Mouse (Mus musculus) limb, embryonic 13.5 days (tissue): ENCODE data around the gene Sez6. TPM values are rescaled to one million over a fixed set of nuclear protein-coding genes. Genes with fewer than 3 reads are reported as not detected.

ENCODE experiments used
- ATAC-seq: fragments of 200-750 bp; cut with Nextera tagmentation; 2 replicates; pipeline ENCODE4 v1.8.0; 2017; ENCODE audit warnings: low read depth, moderate number of reproducible peaks, moderate TSS enrichment; ENCODE audit not compliant: low FRiP score
- H3K27ac ChIP-seq: fragments of 300-500 bp; sonication (generic); 2 replicates; pipeline ENCODE4 v1.5.1; 2015; ENCODE audit warnings: inconsistent platforms, mild to moderate bottlenecking, moderate library complexity
- H3K27me3 ChIP-seq: fragments of 300-500 bp; sonication (generic); 2 replicates; pipeline ENCODE4 v1.6.1; 2015; ENCODE audit warnings: mild to moderate bottlenecking, inconsistent platforms
- H3K36me3 ChIP-seq: fragments of 300-500 bp; sonication (generic); 2 replicates; pipeline ENCODE4 v1.6.1; 2015; ENCODE audit warnings: inconsistent platforms, mild to moderate bottlenecking, moderate library complexity
- H3K4me1 ChIP-seq: fragments of 300-500 bp; sonication (generic); 2 replicates; pipeline ENCODE4 v1.6.1; 2015; ENCODE audit warnings: inconsistent platforms
- H3K4me2 ChIP-seq: fragments of 300-500 bp; sonication (generic); replicated peaks from 2 replicates; pipeline ENCODE4 v1.6.1; 2015; ENCODE audit warnings: inconsistent platforms, mild to moderate bottlenecking, moderate library complexity
- H3K4me3 ChIP-seq: fragments of 300-500 bp; sonication (generic); 2 replicates; pipeline ENCODE4 v1.5.1; 2015; ENCODE audit warnings: moderate library complexity, mild to moderate bottlenecking, inconsistent platforms
- H3K9ac ChIP-seq: fragments of 300-500 bp; sonication (generic); 2 replicates; pipeline ENCODE4 v1.6.1; 2015; ENCODE audit warnings: mild to moderate bottlenecking, inconsistent platforms
- H3K9me3 ChIP-seq: fragments of 300-500 bp; sonication (generic); 2 replicates; pipeline ENCODE4 v1.6.1; 2016; ENCODE audit warnings: inconsistent platforms
- WGBS: fragments of 180-500 bp; shearing (Covaris S2); methylation state at CpG from one replicate; pipeline ENCODE4 v1.1.7; 2015; 5-methylcytosine and 5-hydroxymethylcytosine counted together
- polyA plus RNA-seq: library from polyadenylated mRNA; unstranded; fragments of >200 nt; fragmentation: Nextera tagmentation; extraction: Ambion mirVana; gene quantifications from 2 replicates; pipeline ENCODE4 v1.2.1, GENCODE M21; 2015

The Sez6 gene
- polyA plus RNA-seq, 1 experiment from 2014 or later: 0.18 TPM

- Histone ChIP-seq H3K27me3 (peaks cover 51% of the 10 kb centered on the region), H3K4me2 (0 out of 2 replicates have a peak overlapping the region, but pooled peaks have one; percentile 31), H3K36me3 (no peaks in the 10 kb centered on the region), H3K4me1 (peaks cover 27% of the 10 kb centered on the region), H3K4me3 (no peak overlapping the region), H3K9me3 (no peaks in the 10 kb centered on the region), H3K27ac (no peak overlapping the region), H3K9ac (no peak overlapping the region)
- no peak for ATAC-seq
- 77% methylated on average over 9 of the region's 9 CpGs for WGBS
Observed at GRCm38 (mm10) chr11:77896011-77896410, 34.6 kb upstream of the Sez6 start.

GRCm38 (mm10) chr11:77896480-77896819 lies 34.1 kb upstream of the Sez6 start:
- Histone ChIP-seq H3K27ac (no peak overlapping the region; the same call in 1 of the 2 replicates), H3K9me3 (no peaks in the 10 kb centered on the region), H3K4me3 (0 out of 2 replicates have a peak overlapping the region, but pooled peaks have one; percentile 10), H3K9ac (no peak overlapping the region), H3K27me3 (peaks cover 53% of the 10 kb centered on the region), H3K4me1 (peaks cover 28% of the 10 kb centered on the region), H3K4me2 (peak overlapping the region; percentile 31), H3K36me3 (no peaks in the 10 kb centered on the region)
- no peak for ATAC-seq
- WGBS: 52% methylated on average over 6 of the region's 6 CpGs

GRCm38 (mm10) chr11:77896820-77897805 lies 33.5 kb upstream of the Sez6 start:
- Histone ChIP-seq H3K4me1 (peaks cover 35% of the 10 kb centered on the region), H3K9ac (no peak overlapping the region), H3K27ac (peak overlapping the region; percentile 10; the same call in 1 of the 2 replicates), H3K27me3 (peaks cover 56% of the 10 kb centered on the region), H3K4me2 (peak overlapping the region; percentile 31), H3K36me3 (no peaks in the 10 kb centered on the region), H3K9me3 (no peaks in the 10 kb centered on the region), H3K4me3 (peak overlapping the region; percentile 10; the same call in 1 of the 2 replicates)
- ATAC-seq: no peak
- WGBS: 19% methylated on average over 23 of the region's 23 CpGs

- 91% methylated on average over 3 of the region's 3 CpGs for WGBS
- H3K9ac ChIP-seq: no peak overlapping the region
- H3K9me3 ChIP-seq: no peaks in the 10 kb centered on the region
- H3K4me3 ChIP-seq: no peak overlapping the region
- ATAC-seq: no peak
- peaks cover 56% of the 10 kb centered on the region for H3K27me3 ChIP-seq
- H3K27ac ChIP-seq: no peak overlapping the region
- no peaks in the 10 kb centered on the region for H3K36me3 ChIP-seq
- H3K4me1 ChIP-seq: peaks cover 23% of the 10 kb centered on the region
- H3K4me2 ChIP-seq: no peak overlapping the region
Observed at GRCm38 (mm10) chr11:77900187-77900586, 30.4 kb upstream of the Sez6 start.

GRCm38 (mm10) chr11:77900696-77901095 lies 29.9 kb upstream of the Sez6 start:
- Histone ChIP-seq H3K4me1 (peaks cover 23% of the 10 kb centered on the region), H3K36me3 (no peaks in the 10 kb centered on the region), H3K27ac (no peak overlapping the region), H3K4me3 (no peak overlapping the region), H3K4me2 (no peak overlapping the region), H3K9ac (no peak overlapping the region), H3K27me3 (peaks cover 53% of the 10 kb centered on the region), H3K9me3 (no peaks in the 10 kb centered on the region)
- no peak for ATAC-seq
- WGBS: 90% methylated on average over 4 of the region's 4 CpGs

- no peak for ATAC-seq
- 60% methylated on average over 5 of the region's 5 CpGs for WGBS
- H3K27me3 ChIP-seq: peaks cover 47% of the 10 kb centered on the region
- H3K27ac ChIP-seq: no peak overlapping the region
- H3K4me2 ChIP-seq: no peak overlapping the region
- H3K9ac ChIP-seq: no peak overlapping the region; the same call in 1 of the 2 replicates
- peaks cover 23% of the 10 kb centered on the region for H3K4me1 ChIP-seq
- no peaks in the 10 kb centered on the region for H3K36me3 ChIP-seq
- no peaks in the 10 kb centered on the region for H3K9me3 ChIP-seq
- H3K4me3 ChIP-seq: no peak overlapping the region
Observed at GRCm38 (mm10) chr11:77901366-77901765, 29.2 kb upstream of the Sez6 start.

GRCm38 (mm10) chr11:77901775-77902355 lies 28.7 kb upstream of the Sez6 start:
- Histone ChIP-seq H3K4me2 (no peak overlapping the region), H3K4me3 (no peak overlapping the region), H3K9ac (no peak overlapping the region; the same call in 1 of the 2 replicates), H3K27me3 (peaks cover 43% of the 10 kb centered on the region), H3K9me3 (no peaks in the 10 kb centered on the region), H3K27ac (no peak overlapping the region), H3K4me1 (peaks cover 20% of the 10 kb centered on the region), H3K36me3 (no peaks in the 10 kb centered on the region)
- WGBS: 39% methylated on average over 8 of the region's 8 CpGs
- no peak for ATAC-seq

- Histone ChIP-seq H3K4me3 (no peak overlapping the region), H3K9ac (no peak overlapping the region), H3K4me2 (no peak overlapping the region), H3K36me3 (no peaks in the 10 kb centered on the region), H3K27me3 (peaks cover 35% of the 10 kb centered on the region), H3K27ac (no peak overlapping the region), H3K4me1 (peaks cover 18% of the 10 kb centered on the region), H3K9me3 (no peaks in the 10 kb centered on the region)
- ATAC-seq: no peak
- WGBS: 33% methylated on average over 3 of the region's 3 CpGs
Observed at GRCm38 (mm10) chr11:77903761-77904160, 26.8 kb upstream of the Sez6 start.

- Histone ChIP-seq H3K9me3 (no peaks in the 10 kb centered on the region), H3K4me3 (no peak overlapping the region), H3K4me1 (peaks cover 18% of the 10 kb centered on the region), H3K27ac (no peak overlapping the region), H3K4me2 (no peak overlapping the region), H3K36me3 (no peaks in the 10 kb centered on the region), H3K27me3 (peaks cover 38% of the 10 kb centered on the region), H3K9ac (no peak overlapping the region)
- no peak for ATAC-seq
- WGBS: 53% methylated on average over 1 of the region's 1 CpGs
Observed at GRCm38 (mm10) chr11:77904707-77905106, 25.9 kb upstream of the Sez6 start.

GRCm38 (mm10) chr11:77906097-77906687 lies 24.4 kb upstream of the Sez6 start:
- Histone ChIP-seq H3K27ac (no peak overlapping the region), H3K27me3 (peaks cover 38% of the 10 kb centered on the region), H3K36me3 (no peaks in the 10 kb centered on the region), H3K9ac (no peak overlapping the region), H3K4me1 (peaks cover 18% of the 10 kb centered on the region), H3K4me3 (no peak overlapping the region), H3K4me2 (0 out of 2 replicates have a peak overlapping the region, but pooled peaks have one; percentile 38), H3K9me3 (no peaks in the 10 kb centered on the region)
- ATAC-seq: no peak
- 32% methylated on average over 19 of the region's 19 CpGs for WGBS

GRCm38 (mm10) chr11:77906747-77907174 lies 23.8 kb upstream of the Sez6 start:
- 19% methylated on average over 9 of the region's 9 CpGs for WGBS
- H3K27me3 ChIP-seq: peaks cover 33% of the 10 kb centered on the region

GRCm38 (mm10) chr11:77908468-77908867 lies 22.1 kb upstream of the Sez6 start:
- Histone ChIP-seq H3K27me3 (peaks cover 48% of the 10 kb centered on the region), H3K4me2 (no peak overlapping the region), H3K27ac (no peak overlapping the region), H3K4me1 (peaks cover 8% of the 10 kb centered on the region; the same call in 1 of the 2 replicates), H3K9ac (no peak overlapping the region), H3K9me3 (no peaks in the 10 kb centered on the region), H3K36me3 (no peaks in the 10 kb centered on the region), H3K4me3 (no peak overlapping the region)
- 80% methylated on average over 4 of the region's 4 CpGs for WGBS
- no peak for ATAC-seq

More at GRCm38 (mm10) chr11:77906747-77907174, 23.8 kb upstream of the Sez6 start:
- Histone ChIP-seq H3K9ac (peak overlapping the region; percentile 35; the same call in 1 of the 2 replicates), H3K4me2 (peak overlapping the region; percentile 38), H3K4me3 (no peak overlapping the region; the same call in 1 of the 2 replicates), H3K4me1 (peaks cover 13% of the 10 kb centered on the region), H3K9me3 (no peaks in the 10 kb centered on the region), H3K27ac (no peak overlapping the region), H3K36me3 (no peaks in the 10 kb centered on the region)
- ATAC-seq: no peak
